Mouse (Mus musculus): ENCODE results near the gene Ptprn. TPM values are rescaled to one million over a fixed set of nuclear protein-coding genes. Genes with fewer than 3 reads are reported as not detected.

Gene Ptprn
- total and polyA plus RNA-seq, 3 experiments: not detected

DNA sequence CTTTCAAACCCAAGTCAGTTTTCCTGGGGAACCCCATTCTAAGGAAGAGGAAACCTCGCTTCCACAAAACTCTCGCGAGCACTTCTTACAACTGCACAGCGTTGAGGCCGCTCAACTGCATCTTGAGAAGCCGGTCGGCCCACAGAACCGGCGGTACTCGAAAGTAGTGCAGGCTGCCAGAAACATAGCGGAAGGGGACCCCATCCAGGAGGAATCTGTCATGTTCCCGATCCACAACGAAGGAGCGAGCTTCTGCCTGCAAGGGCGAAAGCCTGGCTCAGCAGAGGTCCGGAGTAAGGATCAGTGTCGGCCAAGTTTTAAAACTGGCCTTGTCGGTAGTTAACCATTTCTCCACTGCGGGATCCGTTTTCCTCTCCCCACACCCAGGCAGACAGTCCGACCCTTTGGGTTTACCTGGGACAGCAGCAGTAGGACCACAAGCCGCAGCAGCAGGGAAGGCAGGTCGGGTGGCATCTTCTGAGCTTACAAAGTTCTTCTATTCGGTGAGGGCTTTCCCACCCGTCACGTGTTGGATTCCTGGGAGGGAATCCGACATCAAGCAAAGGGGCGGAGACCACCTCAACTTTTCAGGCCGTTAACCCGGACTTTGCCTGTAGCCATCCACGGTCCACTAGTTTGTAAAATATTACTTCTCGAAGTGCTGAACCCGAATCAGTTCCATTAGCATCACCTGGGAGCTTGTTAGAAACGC is 55.2 kb downstream of the Ptprn start:
- in situ Hi-C loops (cut with MboI; ENCODE audit: low pct_ligation_motif_present, low pct_unique_long_range_greater_than_20kb, low sequenced_read_pairs): no loop called here
- H3K4me2 ChIP-seq (ENCODE audit: insufficient read depth, low read depth, poor library complexity, severe bottlenecking): no peak overlapping the region

DNA sequence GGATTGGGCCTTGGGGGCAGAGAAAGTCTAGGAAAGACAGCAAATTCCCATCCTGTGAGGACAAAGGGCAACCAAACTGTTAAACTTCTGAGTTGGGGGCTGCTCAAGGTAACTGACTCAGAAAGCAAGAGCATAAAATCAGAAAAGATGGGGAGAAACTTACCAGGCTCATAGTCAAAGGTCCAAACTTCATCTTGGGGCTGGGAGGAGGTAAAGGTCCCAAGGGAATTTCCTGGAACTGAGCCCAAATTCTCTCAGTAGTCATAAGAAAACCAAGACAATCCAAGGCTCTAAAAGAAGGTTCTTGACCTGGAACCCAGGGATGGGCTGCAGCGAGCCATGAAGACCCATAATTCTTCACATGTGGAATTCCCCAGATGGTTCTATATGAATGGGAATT is 63.1 kb downstream of the Ptprn start:
- Histone ChIP-seq H3K4me1 (ENCODE audit: control insufficient read depth in 1 of 2, insufficient read depth in 2 of 2) (no peaks in the 10 kb centered on the region), H3K36me3 (replicated peaks in 1 of 2; ENCODE audit: control insufficient read depth in 1 of 2, insufficient read depth in 1 of 2, low read length in 1 of 2) (peaks cover 33 to 51% of the 10 kb centered on the region in 2 experiments), H3K79me2 (replicated peaks; ENCODE audit: control insufficient read depth, extremely low read depth, insufficient read depth, poor library complexity, severe bottlenecking) (no peaks in the 10 kb centered on the region), H3K27ac (ENCODE audit: insufficient read depth, low read depth) (no peak overlapping the region), H3K9ac (ENCODE audit: insufficient read depth, low read depth) (no peak overlapping the region), H3K4me2 (ENCODE audit: insufficient read depth, low read depth, poor library complexity, severe bottlenecking) (no peak overlapping the region), H3K27me3 (replicated peaks) (no peaks in the 10 kb centered on the region), H3K4me3 (replicated peaks in 1 of 3; ENCODE audit: low read depth in 2 of 3, low read length in 2 of 3, poor library complexity in 1 of 3) (no peak overlapping the region), H3K9me3 (replicated peaks; ENCODE audit: low read length) (no peaks in the 10 kb centered on the region)
- dilution Hi-C loops (cut with MboI; ENCODE audit: extremely low pct_ligation_motif_present, extremely low pct_unique_long_range_greater_than_20kb, low sequenced_read_pairs) (no loop called here), in situ Hi-C loops (cut with MboI; ENCODE audit: low pct_ligation_motif_present, low pct_unique_long_range_greater_than_20kb, low sequenced_read_pairs) (no loop called here)
- no peak for TF ChIP-seq CTCF (conservative IDR thresholded peaks at IDR 0.05 in 1 of 2, IDR thresholded peaks at IDR 0.05 in 1 of 2; ENCODE audit: low read depth in 2 of 2, low read length in 2 of 2)
- TF ChIP-seq MAFK (IDR thresholded peaks at IDR 0.05; ENCODE audit: insufficient replicate concordance, low read length): no peak
- no peak for TF ChIP-seq TCF12 (IDR thresholded peaks at IDR 0.05; ENCODE audit: low read depth, low read length)
- TF ChIP-seq USF1 (IDR thresholded peaks at IDR 0.05; ENCODE audit: low read depth, low read length): no peak
- no peak for DNase-seq (ENCODE audit: extremely low read depth)

More for the DNA sequence above, 55.2 kb downstream of the Ptprn start:
- Histone ChIP-seq H3K9ac (ENCODE audit: insufficient read depth, low read depth) (no peak overlapping the region), H3K27ac (ENCODE audit: insufficient read depth, low read depth) (no peak overlapping the region), H3K9me3 (replicated peaks; ENCODE audit: low read length) (no peaks in the 10 kb centered on the region), H3K27me3 (replicated peaks) (no peaks in the 10 kb centered on the region), H3K36me3 (replicated peaks in 1 of 2; ENCODE audit: control insufficient read depth in 1 of 2, insufficient read depth in 1 of 2, low read length in 1 of 2) (peaks cover 22 to 33% of the 10 kb centered on the region in 2 experiments), H3K79me2 (replicated peaks; ENCODE audit: control insufficient read depth, extremely low read depth, insufficient read depth, poor library complexity, severe bottlenecking) (peaks cover 13% of the 10 kb centered on the region), H3K4me1 (ENCODE audit: control insufficient read depth in 1 of 2, insufficient read depth in 2 of 2) (peaks cover 7 to 50% of the 10 kb centered on the region in 2 experiments), H3K4me3 (replicated peaks in 1 of 3; ENCODE audit: low read depth in 2 of 3, low read length in 2 of 3, poor library complexity in 1 of 3) (no peak overlapping the region)
- DNase-seq (ENCODE audit: extremely low read depth): no peak
- dilution Hi-C loops (cut with MboI; ENCODE audit: extremely low pct_ligation_motif_present, extremely low pct_unique_long_range_greater_than_20kb, low sequenced_read_pairs): no loop called here
- no peak for TF ChIP-seq E2F4 (IDR thresholded peaks at IDR 0.05; ENCODE audit: insufficient replicate concordance, low read depth, low read length)

Other genes with a start within 250 kb of the Ptprn start
Only the 20 nearest of the 23 such genes appear.
- 2.8 and 3.4 TPM in 2 replicates for gene Nhej1, start 139.3 kb downstream of the Ptprn start, total RNA-seq (2012; rRNA removed)
- gene Nhej1, start 139.3 kb downstream of the Ptprn start, total RNA-seq (2014; rRNA removed): 3.7 and 4.4 TPM in 2 replicates
- 4.0 and 4.2 TPM in 2 replicates for gene Nhej1, start 139.3 kb downstream of the Ptprn start, polyA plus RNA-seq (2012; ENCODE audit: insufficient read length, low read depth)
- not detected in 2 replicates for gene Slc23a3, start 130.6 kb downstream of the Ptprn start, total RNA-seq (2012; rRNA removed)
- gene Slc23a3, start 130.6 kb downstream of the Ptprn start, total RNA-seq (2014; rRNA removed): not detected in 2 replicates
- not detected in 2 replicates for gene Slc23a3, start 130.6 kb downstream of the Ptprn start, polyA plus RNA-seq (2012; ENCODE audit: insufficient read length, low read depth)
- 32.2 and 47.2 TPM in 2 replicates for gene Cnppd1, start 121.8 kb downstream of the Ptprn start, total RNA-seq (2012; rRNA removed)
- 10.9 and 12.3 TPM in 2 replicates for gene Cnppd1, start 121.8 kb downstream of the Ptprn start, total RNA-seq (2014; rRNA removed)
- 14.2 and 16.2 TPM in 2 replicates for gene Cnppd1, start 121.8 kb downstream of the Ptprn start, polyA plus RNA-seq (2012; ENCODE audit: insufficient read length, low read depth)
- gene Retreg2, start 121.7 kb downstream of the Ptprn start, total RNA-seq (2012; rRNA removed): 26.5 and 27.9 TPM in 2 replicates
- gene Retreg2, start 121.7 kb downstream of the Ptprn start, total RNA-seq (2014; rRNA removed): 12.8 and 14.6 TPM in 2 replicates
- gene Retreg2, start 121.7 kb downstream of the Ptprn start, polyA plus RNA-seq (2012; ENCODE audit: insufficient read length, low read depth): 24.1 and 27.9 TPM in 2 replicates
- gene Zfand2b, start 95.9 kb downstream of the Ptprn start, total RNA-seq (2012; rRNA removed): 30.5 and 40.7 TPM in 2 replicates
- 14.1 and 15.7 TPM in 2 replicates for gene Zfand2b, start 95.9 kb downstream of the Ptprn start, total RNA-seq (2014; rRNA removed)
- gene Zfand2b, start 95.9 kb downstream of the Ptprn start, polyA plus RNA-seq (2012; ENCODE audit: insufficient read length, low read depth): 19.5 and 20.9 TPM in 2 replicates
- 26.0 and 29.0 TPM in 2 replicates for gene Abcb6, start 84.1 kb downstream of the Ptprn start, total RNA-seq (2012; rRNA removed)
- 15.5 and 20.1 TPM in 2 replicates for gene Abcb6, start 84.1 kb downstream of the Ptprn start, total RNA-seq (2014; rRNA removed)
- 19.2 and 22.3 TPM in 2 replicates for gene Abcb6, start 84.1 kb downstream of the Ptprn start, polyA plus RNA-seq (2012; ENCODE audit: insufficient read length, low read depth)
- gene Ankzf1, start 72.4 kb downstream of the Ptprn start, total RNA-seq (2012; rRNA removed): 13.2 and 19.6 TPM in 2 replicates
- 20.4 and 21.1 TPM in 2 replicates for gene Ankzf1, start 72.4 kb downstream of the Ptprn start, total RNA-seq (2014; rRNA removed)
- 13.3 TPM in 2 replicates for gene Ankzf1, start 72.4 kb downstream of the Ptprn start, polyA plus RNA-seq (2012; ENCODE audit: insufficient read length, low read depth)
- 9.2 and 15.6 TPM in 2 replicates for gene Atg9a, start 72.3 kb downstream of the Ptprn start, total RNA-seq (2012; rRNA removed)
- 4.4 and 6.1 TPM in 2 replicates for gene Atg9a, start 72.3 kb downstream of the Ptprn start, total RNA-seq (2014; rRNA removed)
- gene Atg9a, start 72.3 kb downstream of the Ptprn start, polyA plus RNA-seq (2012; ENCODE audit: insufficient read length, low read depth): 10.1 and 12.9 TPM in 2 replicates
- 3.6 and 4.6 TPM in 2 replicates for gene Glb1l, start 53.7 kb downstream of the Ptprn start, total RNA-seq (2012; rRNA removed)
- gene Glb1l, start 53.7 kb downstream of the Ptprn start, total RNA-seq (2014; rRNA removed): 2.4 and 5.0 TPM in 2 replicates
- 10.0 and 10.8 TPM in 2 replicates for gene Glb1l, start 53.7 kb downstream of the Ptprn start, polyA plus RNA-seq (2012; ENCODE audit: insufficient read length, low read depth)
- 48.6 and 64.1 TPM in 2 replicates for gene Stk16, start 53.7 kb downstream of the Ptprn start, total RNA-seq (2012; rRNA removed)
- gene Stk16, start 53.7 kb downstream of the Ptprn start, total RNA-seq (2014; rRNA removed): 58.2 and 60.6 TPM in 2 replicates
- 61.4 and 67.3 TPM in 2 replicates for gene Stk16, start 53.7 kb downstream of the Ptprn start, polyA plus RNA-seq (2012; ENCODE audit: insufficient read length, low read depth)
- gene Tuba4a, start 44.6 kb downstream of the Ptprn start, total RNA-seq (2012; rRNA removed): 180 and 259 TPM in 2 replicates
- gene Tuba4a, start 44.6 kb downstream of the Ptprn start, total RNA-seq (2014; rRNA removed): 168 and 192 TPM in 2 replicates
- 259 and 294 TPM in 2 replicates for gene Tuba4a, start 44.6 kb downstream of the Ptprn start, polyA plus RNA-seq (2012; ENCODE audit: insufficient read length, low read depth)
- gene A630095N17Rik, start 32.4 kb downstream of the Ptprn start, total RNA-seq (2012; rRNA removed): 0.30 TPM in 1 of 2 replicates, not detected in the other
- gene A630095N17Rik, start 32.4 kb downstream of the Ptprn start, total RNA-seq (2014; rRNA removed): 0.74 and 1.4 TPM in 2 replicates
- gene A630095N17Rik, start 32.4 kb downstream of the Ptprn start, polyA plus RNA-seq (2012; ENCODE audit: insufficient read length, low read depth): 0.74 and 0.78 TPM in 2 replicates
- 13.8 and 14.7 TPM in 2 replicates for gene Dnajb2, start 28.1 kb downstream of the Ptprn start, total RNA-seq (2012; rRNA removed)
- 4.6 and 6.8 TPM in 2 replicates for gene Dnajb2, start 28.1 kb downstream of the Ptprn start, total RNA-seq (2014; rRNA removed)
- 15.2 and 15.3 TPM in 2 replicates for gene Dnajb2, start 28.1 kb downstream of the Ptprn start, polyA plus RNA-seq (2012; ENCODE audit: insufficient read length, low read depth)
- gene Resp18, start 13.9 kb upstream of the Ptprn start, total RNA-seq (2012; rRNA removed): not detected in 2 replicates
- not detected in 2 replicates for gene Resp18, start 13.9 kb upstream of the Ptprn start, total RNA-seq (2014; rRNA removed)
- gene Resp18, start 13.9 kb upstream of the Ptprn start, polyA plus RNA-seq (2012; ENCODE audit: insufficient read length, low read depth): not detected in 2 replicates
- 67.3 and 73.8 TPM in 2 replicates for gene Dnpep, start 53.5 kb upstream of the Ptprn start, total RNA-seq (2012; rRNA removed)
- gene Dnpep, start 53.5 kb upstream of the Ptprn start, total RNA-seq (2014; rRNA removed): 48.4 and 50.4 TPM in 2 replicates
- gene Dnpep, start 53.5 kb upstream of the Ptprn start, polyA plus RNA-seq (2012; ENCODE audit: insufficient read length, low read depth): 35.0 and 39.8 TPM in 2 replicates
- 9.1 and 9.3 TPM in 2 replicates for gene Des, start 95.8 kb upstream of the Ptprn start, total RNA-seq (2012; rRNA removed)
- 10.0 and 11.7 TPM in 2 replicates for gene Des, start 95.8 kb upstream of the Ptprn start, total RNA-seq (2014; rRNA removed)
- gene Des, start 95.8 kb upstream of the Ptprn start, polyA plus RNA-seq (2012; ENCODE audit: insufficient read length, low read depth): 18.9 and 20.9 TPM in 2 replicates
- gene Speg, start 110.8 kb upstream of the Ptprn start, total RNA-seq (2012; rRNA removed): 14.2 and 18.8 TPM in 2 replicates
- gene Speg, start 110.8 kb upstream of the Ptprn start, total RNA-seq (2014; rRNA removed): 13.0 and 13.1 TPM in 2 replicates
- gene Speg, start 110.8 kb upstream of the Ptprn start, polyA plus RNA-seq (2012; ENCODE audit: insufficient read length, low read depth): 30.7 and 31.7 TPM in 2 replicates
- gene Gmppa, start 171.4 kb upstream of the Ptprn start, total RNA-seq (2012; rRNA removed): 139 and 153 TPM in 2 replicates
- gene Gmppa, start 171.4 kb upstream of the Ptprn start, total RNA-seq (2014; rRNA removed): 101 and 102 TPM in 2 replicates
- gene Gmppa, start 171.4 kb upstream of the Ptprn start, polyA plus RNA-seq (2012; ENCODE audit: insufficient read length, low read depth): 126 and 131 TPM in 2 replicates
- gene Asic4, start 185.9 kb upstream of the Ptprn start, total RNA-seq (2012; rRNA removed): not detected in 2 replicates
- gene Asic4, start 185.9 kb upstream of the Ptprn start, total RNA-seq (2014; rRNA removed): not detected in 2 replicates
- not detected in 2 replicates for gene Asic4, start 185.9 kb upstream of the Ptprn start, polyA plus RNA-seq (2012; ENCODE audit: insufficient read length, low read depth)
- 30.4 and 32.6 TPM in 2 replicates for gene Chpf, start 214.8 kb upstream of the Ptprn start, total RNA-seq (2012; rRNA removed)
- gene Chpf, start 214.8 kb upstream of the Ptprn start, total RNA-seq (2014; rRNA removed): 14.6 and 14.8 TPM in 2 replicates
- gene Chpf, start 214.8 kb upstream of the Ptprn start, polyA plus RNA-seq (2012; ENCODE audit: insufficient read length, low read depth): 17.5 and 20.6 TPM in 2 replicates